Mouse (Mus musculus) bone marrow, adult 2 months (tissue): ENCODE data around the gene Pgls. TPM values are rescaled to one million over a fixed set of nuclear protein-coding genes. Genes with fewer than 3 reads are reported as not detected.

ENCODE experiments used
- H3K27ac ChIP-seq: fragments of 200-500 bp; 2 replicates; pipeline ENCODE4 v1.5.1; 2012; ENCODE audit warnings: low read depth, mild to moderate bottlenecking, control low read depth, inconsistent platforms, low read length; ENCODE audit not compliant: control insufficient read depth, poor library complexity, insufficient read depth
- H3K4me1 ChIP-seq: fragments of 200-500 bp; 2 replicates; pipeline ENCODE4 v1.6.1; 2011; ENCODE audit warnings: low read length; ENCODE audit not compliant: control insufficient read depth, insufficient read depth
- H3K4me3 ChIP-seq: fragments of 200-500 bp; replicated peaks from 2 replicates; pipeline ENCODE3; 2011; ENCODE audit warnings: mild to moderate bottlenecking, low read depth, low read length, control low read depth; ENCODE audit not compliant: control insufficient read depth
- CTCF ChIP-seq: fragments of 200-500 bp; IDR thresholded peaks from 2 replicates; pipeline ENCODE4 v1.5.1; 2011; ENCODE audit warnings: low read length, control low read depth; ENCODE audit not compliant: control insufficient read depth, insufficient read depth
- POLR2A ChIP-seq: fragments of 200-500 bp; IDR thresholded peaks from 2 replicates; pipeline ENCODE4 v1.6.1; 2011; ENCODE audit warnings: low read depth, mild to moderate bottlenecking, control low read depth, low read length, borderline replicate concordance; ENCODE audit not compliant: control insufficient read depth
- WGBS: fragments of 180-500 bp; shearing (Covaris S2); methylation state at CpG from one replicate; pipeline ENCODE4 v1.1.7; 2018; 5-methylcytosine and 5-hydroxymethylcytosine counted together
- polyA plus RNA-seq: library from polyadenylated mRNA; stranded (reverse); fragments of >200 nt; gene quantifications from 2 replicates; pipeline ENCODE4 v1.2.4, GENCODE M21; 2011; ENCODE audit warnings: low replicate concordance; ENCODE audit not compliant: missing spikeins, insufficient read depth, insufficient read length

The Pgls gene
- polyA plus RNA-seq, 1 experiment = 147 TPM

DNA sequence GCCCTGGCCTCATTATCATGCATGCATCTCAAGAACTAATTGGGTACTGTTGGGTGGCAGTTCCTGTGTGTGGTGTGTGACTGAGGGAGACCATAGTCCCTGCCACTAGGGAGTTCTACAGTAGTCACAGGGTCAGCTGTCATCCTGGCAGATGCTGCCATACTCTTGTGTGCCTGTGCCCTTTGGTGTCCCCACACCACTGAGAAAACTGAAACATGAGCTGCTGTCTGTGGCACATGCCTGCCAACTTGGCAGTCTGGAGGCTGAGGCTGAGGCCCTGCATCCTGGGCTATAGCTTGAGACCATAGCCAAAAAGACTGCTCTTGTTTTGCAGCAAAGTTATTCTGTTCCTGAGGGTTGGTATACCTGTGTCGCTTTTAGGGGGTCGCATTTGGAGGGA, 27.8 kb downstream of the Pgls start:
- H3K27ac ChIP-seq = no peak overlapping the region
- no peak for TF ChIP-seq CTCF
- TF ChIP-seq POLR2A = no peak
- 92% methylated on average over 2 of the region's 2 CpGs for WGBS
- no peaks in the 10 kb centered on the region for H3K4me1 ChIP-seq
- H3K4me3 ChIP-seq = no peak overlapping the region

DNA sequence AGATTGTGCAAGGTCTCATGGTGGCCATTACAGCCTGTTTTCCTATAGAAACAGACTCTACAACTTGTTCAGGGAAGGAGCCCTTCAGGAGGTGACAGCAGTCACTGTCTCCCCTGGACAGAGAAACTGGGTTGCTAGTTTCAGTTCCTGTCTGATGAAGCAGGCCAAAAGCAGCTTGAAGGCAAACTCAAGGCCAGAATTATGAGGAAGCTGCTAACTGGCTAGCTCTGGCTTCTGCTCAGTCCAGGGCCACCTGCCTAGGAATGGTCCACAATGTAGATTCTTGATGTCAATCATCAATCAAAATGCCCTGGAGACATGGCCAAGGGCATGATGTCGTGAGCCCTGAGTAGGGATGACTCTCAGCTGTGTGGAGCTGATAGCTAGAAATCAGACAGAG, 33.1 kb downstream of the Pgls start:
- no peak overlapping the region for H3K4me3 ChIP-seq
- TF ChIP-seq CTCF (no peak), POLR2A (no peak)
- 59% methylated on average over 1 of the region's 1 CpGs for WGBS
- peaks cover 1% of the 10 kb centered on the region; the same call in 1 of the 2 replicates for H3K4me1 ChIP-seq
- no peak overlapping the region for H3K27ac ChIP-seq

DNA sequence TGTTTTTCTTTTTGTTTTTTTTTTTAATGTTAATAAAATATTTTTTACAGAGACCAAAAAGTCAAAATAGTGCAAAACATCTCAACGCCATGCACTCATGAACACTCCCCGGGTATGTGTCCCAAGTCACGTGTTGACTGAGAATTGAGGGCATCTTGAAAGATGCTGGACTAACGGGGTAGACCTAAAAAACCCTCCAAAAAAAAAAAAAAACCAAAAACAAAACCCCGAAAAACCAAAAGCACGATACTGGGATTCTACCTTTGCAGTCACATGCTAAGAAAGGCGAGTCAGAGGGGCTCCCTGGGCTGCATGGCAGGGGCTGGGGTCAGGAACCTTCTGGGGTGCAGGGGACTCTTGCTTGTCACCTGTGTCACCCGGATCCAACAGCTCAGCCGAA, 34.8 kb downstream of the Pgls start:
- Histone ChIP-seq H3K4me1 (peaks cover 1% of the 10 kb centered on the region; the same call in 1 of the 2 replicates), H3K27ac (no peak overlapping the region), H3K4me3 (no peak overlapping the region)
- 81% methylated on average over 9 of the region's 9 CpGs for WGBS
- no peak for TF ChIP-seq CTCF
- no peak for TF ChIP-seq POLR2A

DNA sequence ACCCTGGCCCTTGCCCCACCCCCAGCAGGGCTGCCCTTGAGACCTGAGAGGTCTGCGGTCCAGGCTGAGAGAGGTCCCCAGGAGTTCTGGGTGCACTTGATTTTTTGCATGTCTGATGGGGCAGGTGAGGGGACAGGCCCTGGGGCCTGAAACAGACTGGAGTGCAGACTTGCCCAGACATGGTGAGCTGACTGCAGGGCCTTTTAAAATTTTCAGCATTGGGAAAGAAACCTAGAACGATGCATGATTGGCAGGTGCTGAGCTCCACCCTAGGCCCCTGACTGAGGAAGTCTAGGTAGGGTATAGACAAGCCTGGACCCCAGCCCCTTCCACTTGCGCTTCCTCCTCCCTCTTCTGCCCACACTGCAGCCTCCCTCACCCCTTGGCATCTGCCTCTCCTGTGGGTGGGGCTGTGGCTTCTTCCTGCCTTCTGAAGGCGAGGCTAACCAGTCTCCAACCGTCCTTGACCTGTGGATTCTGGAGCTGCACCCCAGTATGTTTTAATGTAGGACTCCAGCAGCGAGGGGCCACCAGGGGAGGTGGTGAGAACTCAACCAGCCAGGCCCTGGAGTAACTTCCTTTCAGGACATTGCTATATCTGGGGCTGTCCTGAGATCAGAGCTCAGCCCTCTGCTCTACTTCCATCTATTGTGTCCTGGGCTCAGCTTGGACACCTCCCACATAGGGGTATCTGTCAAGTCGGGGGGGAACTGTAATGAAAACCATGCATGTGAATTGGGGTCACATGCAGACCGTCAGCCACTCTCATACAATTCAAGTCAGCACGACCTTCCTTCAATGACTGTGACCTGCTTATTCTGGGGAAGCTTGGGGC, 35.5 kb downstream of the Pgls start:
- peaks cover 1% of the 10 kb centered on the region; the same call in 1 of the 2 replicates for H3K4me1 ChIP-seq
- H3K4me3 ChIP-seq = no peak overlapping the region
- whole genome bisulfite sequencing = 15% methylated on average over 9 of the region's 9 CpGs
- H3K27ac ChIP-seq = peak overlapping the region; percentile 23
- no peak for TF ChIP-seq CTCF
- no peak for TF ChIP-seq POLR2A

DNA sequence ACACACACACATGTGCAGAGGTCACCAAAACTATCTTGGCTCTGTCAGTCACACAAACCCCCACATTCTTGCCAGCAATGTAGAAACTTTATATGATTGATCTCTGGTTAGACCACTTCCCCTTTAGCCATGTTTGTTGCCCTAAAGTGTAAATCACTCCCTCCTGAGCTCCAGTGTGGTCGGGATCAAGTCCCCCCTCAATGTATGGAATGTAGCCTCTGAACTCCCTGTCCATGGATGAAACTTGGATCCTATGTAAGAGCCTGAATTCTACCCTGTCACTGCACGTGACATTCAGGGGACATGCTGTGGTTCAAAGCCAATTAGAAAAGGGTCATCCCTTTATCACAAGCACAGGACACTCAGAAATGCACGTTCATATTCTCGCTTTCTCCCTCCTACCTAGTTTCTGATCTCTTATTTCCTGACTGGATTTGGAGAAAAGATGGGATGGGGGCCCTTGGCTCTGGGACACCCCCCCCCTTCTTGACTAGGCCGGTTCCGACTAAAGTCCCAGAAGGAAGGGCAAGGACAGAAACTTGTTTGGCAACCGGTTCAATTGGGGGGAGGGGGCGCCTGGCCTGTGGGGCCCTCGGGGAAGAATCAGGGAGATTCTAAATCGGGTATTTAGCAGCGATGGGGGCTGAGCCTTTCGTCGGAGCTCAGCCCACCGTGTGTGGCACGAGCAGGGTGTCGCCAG, 36.6 kb downstream of the Pgls start:
- TF ChIP-seq POLR2A (no peak), CTCF (no peak)
- Histone ChIP-seq H3K4me1 (peaks cover 1% of the 10 kb centered on the region), H3K27ac (peak overlapping the region; percentile 57), H3K4me3 (peak overlapping the region; percentile 78)
- WGBS = 2% methylated on average over 16 of the region's 16 CpGs

DNA sequence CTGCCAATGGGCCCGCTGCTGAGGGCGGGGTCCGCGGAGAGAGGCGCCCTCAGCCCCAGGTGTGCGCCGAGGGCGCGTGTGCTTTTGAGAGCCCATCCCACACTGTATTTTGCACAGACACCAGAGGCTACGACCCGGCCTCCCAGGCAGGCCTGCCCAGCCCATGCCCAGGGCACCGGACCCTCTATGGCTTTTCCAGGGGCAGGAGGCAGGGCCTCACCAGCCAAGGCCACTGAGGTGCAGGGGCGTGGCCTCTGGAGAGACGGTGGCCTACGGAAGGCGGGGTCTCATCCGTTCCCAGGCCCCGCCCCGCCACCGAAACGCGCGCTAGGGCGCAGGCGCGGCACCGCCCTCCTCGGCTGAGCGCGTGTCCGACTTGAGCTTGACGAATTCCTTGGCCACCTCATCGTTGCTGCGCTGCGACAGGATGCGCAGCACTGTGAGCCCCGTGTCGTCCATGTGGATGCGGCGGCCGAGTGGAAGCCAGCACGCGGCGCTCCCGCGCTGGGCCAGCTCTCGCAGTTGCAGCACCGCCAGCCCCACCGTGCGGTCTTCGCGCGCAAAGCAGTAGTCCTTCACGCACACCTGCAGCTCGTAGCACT, 37.2 kb downstream of the Pgls start:
- Histone ChIP-seq H3K4me3 (peak overlapping the region; percentile 78), H3K4me1 (peaks cover 1% of the 10 kb centered on the region), H3K27ac (peak overlapping the region; percentile 57)
- under 1% methylated on average over 55 of the region's 55 CpGs for WGBS
- peak; percentile 41; the same call in 1 of the 2 replicates for TF ChIP-seq CTCF
- peak; percentile 45; the same call in 1 of the 2 replicates for TF ChIP-seq POLR2A

DNA sequence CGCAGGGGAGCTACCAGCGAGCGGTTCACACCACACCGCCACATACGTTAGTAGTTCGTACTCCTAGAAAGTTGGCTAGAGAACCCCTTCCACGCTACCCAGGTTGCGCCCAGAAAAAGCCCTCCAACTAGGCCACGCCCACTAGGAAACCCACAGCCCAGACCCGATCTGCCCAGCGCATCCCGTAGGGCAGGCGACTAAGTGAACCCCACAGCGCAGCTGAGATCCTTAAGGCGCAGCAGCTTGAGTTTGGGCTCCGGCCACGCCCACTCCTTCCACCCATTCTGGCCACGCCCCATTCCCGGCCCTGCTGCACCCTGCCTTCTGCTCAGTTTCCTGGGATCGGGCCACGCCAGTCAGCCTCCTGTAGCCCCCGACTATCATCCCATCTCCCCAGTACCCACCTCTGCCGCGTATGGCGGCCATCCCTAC, 37.8 kb downstream of the Pgls start:
- peak overlapping the region; percentile 78 for H3K4me3 ChIP-seq
- peaks cover 1% of the 10 kb centered on the region for H3K4me1 ChIP-seq
- no peak for TF ChIP-seq CTCF
- TF ChIP-seq POLR2A = no peak; the same call in 1 of the 2 replicates
- no peak overlapping the region; the same call in 1 of the 2 replicates for H3K27ac ChIP-seq
- WGBS = 4% methylated on average over 25 of the region's 25 CpGs

DNA sequence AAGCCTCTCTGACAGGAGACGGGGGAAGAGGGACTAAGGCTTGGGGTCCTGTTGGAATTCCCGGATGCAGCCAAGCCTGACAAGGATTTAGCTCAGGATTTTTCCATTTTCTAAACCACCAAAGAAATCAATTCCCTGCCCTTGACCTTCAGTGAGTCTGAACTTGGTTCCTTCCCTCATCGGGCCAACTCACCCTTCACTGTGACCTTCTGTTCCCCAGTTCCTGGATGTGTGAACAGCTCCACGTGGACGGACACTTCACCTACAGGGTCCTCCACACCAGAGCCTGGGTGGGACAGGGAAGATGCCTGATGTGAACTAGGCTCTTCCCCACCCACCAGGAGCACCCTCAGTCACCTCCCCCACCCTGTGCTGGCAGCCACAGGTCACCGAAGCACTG, 38.8 kb downstream of the Pgls start:
- WGBS = 73% methylated on average over 6 of the region's 6 CpGs
- Histone ChIP-seq H3K4me1 (peaks cover 1% of the 10 kb centered on the region), H3K4me3 (no peak overlapping the region), H3K27ac (no peak overlapping the region)
- TF ChIP-seq CTCF (no peak), POLR2A (no peak)
